Mouse (Mus musculus): ENCODE measurements around the gene Gm10972.
"Not testable (repeated sequence)": the region's sequence is repeated elsewhere in the genome, so short reads cannot be mapped to it uniquely, and the experiment has no call there.

Gene Gm10972

GRCm38 (mm10) chr3:94642495-94643162 is at the start of gene Gm10972:
TSS of gene Gm10972 (plus strand) at chr3:94643112.
- DNase-seq, result not testable (repeated sequence)

- no peak for DNase-seq
Measured at GRCm38 (mm10) chr3:94595871-94596287, 47.0 kb upstream of the Gm10972 start.

DNA sequence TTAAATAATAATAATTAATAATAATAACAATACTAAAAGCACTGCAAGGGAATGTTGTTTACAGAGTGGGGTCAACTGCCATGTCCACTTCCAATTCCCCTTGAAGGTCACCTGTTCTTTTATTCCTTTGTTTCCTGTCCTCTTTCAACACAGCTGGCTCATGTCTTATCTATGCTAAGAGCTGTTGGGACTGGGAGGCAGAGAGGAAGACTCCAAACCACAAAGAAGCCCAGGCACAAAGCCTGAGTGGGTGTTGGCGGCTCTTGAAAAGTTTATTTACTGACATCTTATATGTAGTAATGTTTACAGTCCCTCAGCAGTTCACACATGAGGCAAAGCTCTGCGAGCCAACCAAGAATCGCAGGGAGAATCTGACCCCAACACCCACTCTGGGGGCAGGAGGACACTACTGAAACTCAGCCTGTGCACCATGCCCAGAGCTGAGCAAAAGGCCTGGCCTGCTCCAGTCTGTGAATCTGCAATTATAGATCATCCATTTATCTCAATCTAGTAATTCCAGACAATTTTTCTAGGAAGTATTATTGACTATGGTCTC is 45.6 kb upstream of the Gm10972 start:
- DNase-seq, result no peak

- peak; percentile 32 for DNase-seq
Measured at GRCm38 (mm10) chr3:94601959-94602358, 41.0 kb upstream of the Gm10972 start.

- no peak for DNase-seq
Measured at GRCm38 (mm10) chr3:94609621-94610020, 33.3 kb upstream of the Gm10972 start.

DNA sequence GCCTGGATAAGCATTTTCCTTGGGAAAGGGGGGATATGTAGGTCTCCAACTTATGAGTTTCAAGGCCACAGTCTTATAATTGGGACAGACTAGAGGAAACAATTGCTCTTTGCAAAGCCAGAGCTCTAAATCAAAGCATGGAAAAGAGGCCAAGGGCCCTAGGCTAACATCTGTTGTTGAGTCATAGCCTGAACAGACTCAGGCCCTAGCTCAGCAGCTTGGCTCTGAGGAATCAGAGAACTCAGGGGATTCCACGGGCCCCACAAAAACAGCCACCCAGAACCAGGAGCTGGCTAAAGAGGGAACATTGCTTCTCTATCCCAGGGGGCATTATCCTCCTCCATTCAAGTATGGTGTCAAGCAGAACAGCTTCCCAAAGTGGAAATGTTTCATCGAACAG is 32.3 kb upstream of the Gm10972 start:
- no peak for DNase-seq

DNA sequence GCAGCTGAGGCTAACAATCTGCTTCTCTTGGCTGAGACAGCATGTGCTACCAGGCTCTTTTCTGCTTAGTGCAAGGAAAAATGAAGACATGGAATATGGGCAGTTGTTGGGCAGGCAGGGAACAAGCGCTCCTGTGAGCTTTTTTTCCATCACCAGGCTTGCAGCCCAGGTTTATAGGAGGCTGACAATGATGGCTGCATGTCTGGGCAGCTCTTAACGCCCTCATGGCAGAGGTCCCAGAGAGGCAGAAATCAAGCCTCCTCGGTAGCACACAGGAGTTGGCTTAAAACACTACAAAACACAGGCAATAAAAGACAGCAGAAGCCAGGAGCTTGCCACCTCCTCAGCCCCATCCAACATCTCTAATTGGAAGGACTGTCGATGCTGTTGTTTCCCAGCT is 31.6 kb upstream of the Gm10972 start:
- DNase-seq, result no peak

- DNase-seq, result no peak
Measured at GRCm38 (mm10) chr3:94611834-94612233, 31.1 kb upstream of the Gm10972 start.

- no peak for DNase-seq
Measured at GRCm38 (mm10) chr3:94612274-94612673, 30.6 kb upstream of the Gm10972 start.

GRCm38 (mm10) chr3:94613258-94613878 is 29.5 kb upstream of the Gm10972 start:
- DNase-seq, result no peak

DNA sequence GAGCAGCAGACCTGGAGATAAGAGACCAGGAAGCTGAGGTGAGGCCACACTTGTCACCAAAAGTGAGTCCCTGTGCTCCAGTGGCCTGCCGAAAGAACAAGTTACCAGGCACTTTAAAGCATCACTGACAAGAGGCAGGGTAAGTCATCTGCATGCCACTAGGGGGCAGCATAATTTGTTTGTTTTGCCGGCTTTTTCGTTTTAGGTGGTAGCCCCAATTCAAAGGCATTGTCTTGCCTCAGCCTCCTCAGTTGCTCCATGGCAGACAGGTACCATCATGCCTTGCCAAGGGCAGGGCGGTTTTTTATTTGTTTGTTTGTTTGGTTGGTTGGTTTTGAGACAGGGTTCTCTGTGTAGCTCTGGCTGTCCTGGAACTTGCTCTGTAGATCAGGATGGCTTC is 26.2 kb upstream of the Gm10972 start:
- DNase-seq, result no peak

- no peak for DNase-seq
Measured at GRCm38 (mm10) chr3:94621740-94622507, 21.0 kb upstream of the Gm10972 start.

DNA sequence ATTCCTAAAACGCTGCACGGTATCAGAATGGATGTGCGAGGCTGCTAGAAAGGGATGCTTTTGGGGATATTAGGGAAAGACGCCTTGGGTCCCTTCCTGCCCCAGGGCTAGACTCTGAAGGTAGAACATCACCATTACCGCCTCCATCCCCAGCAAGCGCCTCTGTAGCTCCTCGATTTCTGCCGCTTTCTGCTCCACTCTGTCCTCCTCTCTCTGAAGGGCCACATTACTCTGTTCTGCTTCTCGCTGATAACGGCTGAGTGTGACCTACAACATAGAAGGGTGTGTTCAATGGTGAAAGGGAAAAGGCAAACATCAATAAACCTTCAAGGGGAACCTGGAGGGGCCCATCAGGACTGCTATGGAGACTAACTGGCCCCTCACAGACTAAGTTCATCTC is 20.4 kb upstream of the Gm10972 start:
- DNase-seq, result no peak

GRCm38 (mm10) chr3:94624281-94624680 is 18.6 kb upstream of the Gm10972 start:
- DNase-seq, result no peak

DNA sequence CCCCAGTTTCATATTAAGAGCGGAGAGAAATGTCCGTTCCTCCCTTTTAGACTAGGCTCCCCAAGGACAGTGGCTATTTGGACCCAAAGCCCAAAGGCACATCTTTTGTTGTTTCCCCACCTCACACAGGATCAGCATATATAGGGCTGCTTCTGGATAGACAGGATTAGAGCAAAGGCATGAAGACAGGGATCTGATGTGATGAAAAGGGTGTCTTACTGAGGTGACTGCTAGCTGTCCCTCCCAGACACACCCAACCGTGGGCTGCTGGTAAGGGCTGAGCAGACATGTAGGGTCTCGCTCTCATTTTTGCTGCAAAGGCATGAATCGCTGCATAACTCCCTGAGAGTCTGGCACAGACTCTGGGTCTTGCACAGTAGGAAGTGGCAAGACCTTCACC is 14.2 kb upstream of the Gm10972 start:
- no peak for DNase-seq

DNA sequence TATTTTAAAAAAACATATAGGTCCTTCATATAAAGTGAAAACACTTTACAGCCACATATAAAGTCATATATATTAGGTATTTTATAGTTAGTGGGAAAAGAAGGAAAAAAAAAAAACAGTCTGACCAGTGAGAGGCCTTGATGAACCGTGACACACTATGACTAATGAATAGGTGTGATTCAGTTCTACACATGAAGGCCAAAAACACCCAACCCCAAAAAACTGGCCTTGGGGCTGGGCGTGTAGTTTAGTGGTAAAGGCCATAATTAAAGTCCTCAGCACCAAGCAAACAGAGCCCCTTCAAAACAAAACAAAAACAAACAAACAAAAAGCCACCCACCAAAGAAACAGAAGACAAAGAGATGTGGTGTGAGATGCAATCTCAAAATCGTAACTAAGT is 13.0 kb upstream of the Gm10972 start:
- DNase-seq, result no peak

GRCm38 (mm10) chr3:94648755-94649590 is 6.1 kb downstream of the Gm10972 start:
- no peak for DNase-seq

DNA sequence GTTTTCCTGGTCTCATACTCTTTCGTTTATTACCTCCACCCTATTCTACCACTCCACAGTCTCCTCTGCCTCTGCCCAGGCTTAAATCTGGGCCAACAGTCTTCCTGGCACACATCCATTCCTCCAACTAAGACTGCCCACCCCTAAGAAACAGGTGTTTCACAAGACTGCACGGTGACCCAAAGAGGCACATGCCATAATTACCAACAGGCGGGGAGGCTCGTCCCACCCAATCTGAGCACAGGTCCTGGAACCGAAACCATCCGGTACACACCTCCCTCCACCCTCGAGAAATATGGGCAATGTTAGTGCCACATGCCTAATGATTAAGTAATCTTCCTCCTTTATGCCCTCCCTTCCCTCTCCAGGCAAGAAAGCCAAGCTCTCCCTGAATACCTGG is 7.5 kb downstream of the Gm10972 start:
- DNase-seq, result no peak

- DNase-seq, result not testable (repeated sequence)
Measured at GRCm38 (mm10) chr3:94653967-94654366, 11.1 kb downstream of the Gm10972 start.

- not testable (repeated sequence) for DNase-seq
Measured at GRCm38 (mm10) chr3:94657852-94658739, 15.2 kb downstream of the Gm10972 start.

GRCm38 (mm10) chr3:94658740-94659095 is 15.8 kb downstream of the Gm10972 start, which contains the start of gene Tuft1:
TSS of gene Tuft1 (minus strand) at chr3:94658872.
- DNase-seq, result peak; percentile 42

Data from right cerebral cortex, postnatal 4 days (tissue).